Mouse (Mus musculus): ENCODE data around the gene Lgi4. TPM values are rescaled to one million over a fixed set of nuclear protein-coding genes. Genes with fewer than 3 reads are reported as not detected.

Gene Lgi4
- polyA plus RNA-seq, 1 experiment from 2014 or later, result 0.41 TPM

- no peak overlapping the region for H3K4me3 ChIP-seq
- H3K36me3 ChIP-seq, result no peaks in the 10 kb centered on the region
- peaks cover 27% of the 10 kb centered on the region for H3K27me3 ChIP-seq (ENCODE audit: insufficient read depth, poor library complexity, severe bottlenecking)
- H3K27ac ChIP-seq, result peak overlapping the region; percentile 49
- peaks cover 18% of the 10 kb centered on the region for H3K4me1 ChIP-seq
- DNase-seq (ENCODE audit: low spot score), result no peak
- 38% methylated on average over 15 of the region's 15 CpGs for WGBS
- no peaks in the 10 kb centered on the region for H3K9me3 ChIP-seq
Measured at GRCm38 (mm10) chr7:31105061-31105768, 46.1 kb downstream of the Lgi4 start.

DNA sequence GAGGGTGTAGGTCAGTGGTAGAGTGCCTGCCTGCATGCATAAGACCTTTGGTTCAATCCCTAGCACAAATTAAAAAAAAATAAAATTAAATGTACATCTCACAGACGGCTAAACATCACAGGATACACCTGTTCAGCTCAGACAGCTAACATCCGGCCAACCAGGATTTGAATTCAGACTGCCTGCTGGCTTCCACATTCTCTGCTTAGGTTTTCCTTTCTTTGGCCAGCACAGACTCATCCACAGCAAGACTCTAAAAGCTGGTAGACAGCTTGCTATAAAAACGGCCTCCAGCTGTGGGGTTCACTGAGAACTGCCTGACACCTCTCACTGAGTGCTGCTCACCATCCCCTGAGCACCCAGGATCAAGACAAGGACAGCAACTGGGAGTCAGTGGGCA is 47.0 kb downstream of the Lgi4 start:
- WGBS, result 54% methylated on average over 3 of the region's 3 CpGs
- no peak overlapping the region for H3K27ac ChIP-seq
- no peak for DNase-seq (ENCODE audit: low spot score)
- no peak overlapping the region for H3K4me3 ChIP-seq
- peaks cover 27% of the 10 kb centered on the region for H3K27me3 ChIP-seq (ENCODE audit: insufficient read depth, poor library complexity, severe bottlenecking)
- no peaks in the 10 kb centered on the region for H3K36me3 ChIP-seq
- H3K4me1 ChIP-seq, result peaks cover 22% of the 10 kb centered on the region
- no peaks in the 10 kb centered on the region for H3K9me3 ChIP-seq

DNA sequence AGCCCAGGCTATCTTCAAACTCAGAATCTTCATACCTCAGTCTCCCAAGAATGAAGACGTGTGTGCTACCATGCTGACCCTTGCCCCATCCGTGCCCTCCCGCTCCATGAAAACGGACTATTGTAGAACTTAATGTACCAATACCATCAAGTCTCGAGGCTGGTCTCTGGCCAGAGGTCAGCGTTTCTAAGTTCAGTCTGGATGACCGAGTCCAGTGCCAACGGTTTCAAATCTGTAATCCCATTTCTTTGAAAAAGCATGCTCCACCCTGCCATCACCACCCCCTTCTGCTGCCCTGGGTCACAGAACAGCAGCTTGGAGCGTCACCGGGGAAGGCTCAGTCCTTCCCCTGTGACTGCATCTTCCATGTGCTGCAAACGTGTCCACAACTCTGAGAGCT is 48.6 kb downstream of the Lgi4 start:
- Histone ChIP-seq H3K27ac (no peak overlapping the region), H3K4me3 (no peak overlapping the region), H3K36me3 (no peaks in the 10 kb centered on the region), H3K9me3 (no peaks in the 10 kb centered on the region), H3K4me1 (peaks cover 32% of the 10 kb centered on the region), H3K27me3 (ENCODE audit: insufficient read depth, poor library complexity, severe bottlenecking) (peaks cover 19% of the 10 kb centered on the region)
- no peak for DNase-seq (ENCODE audit: low spot score)
- 87% methylated on average over 11 of the region's 11 CpGs for WGBS

GRCm38 (mm10) chr7:31109091-31109490 is 49.9 kb downstream of the Lgi4 start:
- Histone ChIP-seq H3K27ac (no peak overlapping the region), H3K4me3 (no peak overlapping the region), H3K9me3 (no peaks in the 10 kb centered on the region), H3K27me3 (ENCODE audit: insufficient read depth, poor library complexity, severe bottlenecking) (peaks cover 6% of the 10 kb centered on the region; the same call in 1 of the 2 replicates), H3K4me1 (peaks cover 39% of the 10 kb centered on the region), H3K36me3 (no peaks in the 10 kb centered on the region)
- WGBS, result 38% methylated on average over 7 of the region's 7 CpGs
- no peak for DNase-seq (ENCODE audit: low spot score)

DNA sequence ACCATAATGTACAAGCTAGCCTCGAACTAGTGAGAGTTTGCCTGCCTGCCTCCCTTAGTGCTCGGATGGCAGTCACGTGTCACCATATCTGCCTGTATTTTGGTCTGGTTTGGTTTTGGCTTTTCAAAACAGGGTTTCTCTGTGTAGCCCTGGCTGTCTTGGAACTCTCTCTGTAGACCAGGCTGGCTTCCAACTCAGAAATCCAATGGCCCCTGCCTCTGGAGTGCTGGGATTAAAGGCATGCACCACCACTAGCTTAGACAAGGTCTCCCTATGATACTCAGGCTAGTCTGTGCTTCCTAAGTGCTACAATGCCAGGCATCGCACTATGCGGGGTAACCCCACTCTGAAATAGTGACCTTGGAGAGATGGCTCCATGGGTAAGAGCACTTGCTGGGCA is 50.7 kb downstream of the Lgi4 start:
- Histone ChIP-seq H3K4me3 (no peak overlapping the region), H3K4me1 (peaks cover 43% of the 10 kb centered on the region), H3K9me3 (no peaks in the 10 kb centered on the region), H3K36me3 (no peaks in the 10 kb centered on the region), H3K27ac (no peak overlapping the region), H3K27me3 (ENCODE audit: insufficient read depth, poor library complexity, severe bottlenecking) (no peaks in the 10 kb centered on the region)
- 80% methylated on average over 5 of the region's 5 CpGs for WGBS
- DNase-seq (ENCODE audit: low spot score), result no peak

DNA sequence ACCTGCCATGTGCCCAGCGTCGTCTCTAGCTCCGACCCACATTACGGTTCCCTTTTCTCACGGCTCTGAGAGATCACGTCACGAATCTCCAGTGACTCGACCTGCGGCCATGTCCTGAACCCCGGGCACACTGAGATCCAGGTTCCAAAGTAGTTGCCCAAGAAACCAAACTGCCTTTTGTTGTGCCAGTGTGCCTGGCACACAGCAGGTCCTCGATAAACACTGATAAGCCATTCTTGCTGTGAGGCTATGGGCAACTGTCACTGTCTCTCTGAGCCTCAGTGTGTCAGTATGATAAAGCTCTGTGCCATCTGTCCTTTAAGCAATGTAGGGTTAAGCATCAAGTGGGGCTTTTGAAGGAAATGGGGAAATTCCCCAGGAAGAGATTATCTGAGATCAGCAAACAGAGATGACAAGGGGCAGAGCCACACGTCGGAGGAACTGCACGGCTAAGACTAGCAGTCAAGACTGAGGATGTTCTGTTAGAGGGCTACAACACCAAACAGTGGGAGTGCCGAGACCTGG is 51.8 kb downstream of the Lgi4 start:
- no peaks in the 10 kb centered on the region for H3K27me3 ChIP-seq (ENCODE audit: insufficient read depth, poor library complexity, severe bottlenecking)
- H3K9me3 ChIP-seq, result no peaks in the 10 kb centered on the region
- peaks cover 48% of the 10 kb centered on the region for H3K4me1 ChIP-seq
- no peaks in the 10 kb centered on the region for H3K36me3 ChIP-seq
- H3K27ac ChIP-seq, result no peak overlapping the region
- WGBS, result 70% methylated on average over 15 of the region's 15 CpGs
- H3K4me3 ChIP-seq, result no peak overlapping the region
- no peak for DNase-seq (ENCODE audit: low spot score)

DNA sequence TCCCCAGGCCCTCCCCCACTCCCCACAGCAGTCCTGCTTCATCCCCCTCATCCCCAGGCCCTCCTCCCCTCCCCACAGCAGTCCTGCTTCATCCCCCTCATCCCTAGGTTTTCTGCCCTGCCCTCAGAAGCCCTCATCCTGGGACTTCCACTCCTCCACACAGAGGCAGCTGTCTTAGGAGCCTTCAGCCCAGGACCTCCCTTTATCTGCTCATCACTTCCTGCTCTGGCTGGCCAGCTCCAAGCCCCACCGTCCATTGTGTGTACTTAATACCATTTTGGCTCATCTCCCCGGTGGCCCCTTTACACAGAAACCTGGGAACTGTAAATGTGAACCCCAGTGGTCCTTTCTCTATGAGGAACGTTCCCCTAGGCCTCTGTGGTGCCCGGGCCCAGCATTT is 52.9 kb downstream of the Lgi4 start:
- Histone ChIP-seq H3K4me3 (no peak overlapping the region), H3K36me3 (no peaks in the 10 kb centered on the region), H3K9me3 (no peaks in the 10 kb centered on the region), H3K27me3 (ENCODE audit: insufficient read depth, poor library complexity, severe bottlenecking) (no peaks in the 10 kb centered on the region), H3K27ac (peak overlapping the region; percentile 23; the same call in 1 of the 2 replicates), H3K4me1 (peaks cover 60% of the 10 kb centered on the region)
- DNase-seq (ENCODE audit: low spot score), result no peak
- 40% methylated on average over 4 of the region's 4 CpGs for WGBS

DNA sequence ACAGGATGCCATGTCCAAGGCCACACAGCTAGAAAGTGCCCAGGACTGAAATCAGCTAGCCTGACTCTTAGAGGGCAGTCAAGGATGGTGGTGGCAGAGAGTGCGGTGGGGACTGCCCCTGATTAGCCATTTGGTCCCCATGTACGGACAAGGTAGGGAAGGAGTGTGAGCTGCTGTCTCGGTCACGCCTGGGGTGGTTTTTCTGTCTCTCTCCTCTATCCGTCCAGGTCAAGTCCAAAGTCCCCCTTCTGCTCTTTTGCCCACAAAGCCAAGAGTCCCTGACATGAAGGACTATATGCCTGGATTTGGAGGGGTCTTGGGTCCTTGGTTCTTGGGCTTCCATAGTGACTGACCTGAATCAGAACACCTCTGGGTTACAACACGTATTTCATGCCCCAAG is 54.7 kb downstream of the Lgi4 start:
- H3K36me3 ChIP-seq, result no peaks in the 10 kb centered on the region
- WGBS, result 70% methylated on average over 6 of the region's 6 CpGs
- no peaks in the 10 kb centered on the region for H3K27me3 ChIP-seq (ENCODE audit: insufficient read depth, poor library complexity, severe bottlenecking)
- no peak overlapping the region for H3K4me3 ChIP-seq
- 0 out of 2 replicates have a peak overlapping the region, but pooled peaks have one; percentile 5 for H3K27ac ChIP-seq
- peaks cover 62% of the 10 kb centered on the region for H3K4me1 ChIP-seq
- no peak for DNase-seq (ENCODE audit: low spot score)
- no peaks in the 10 kb centered on the region for H3K9me3 ChIP-seq

DNA sequence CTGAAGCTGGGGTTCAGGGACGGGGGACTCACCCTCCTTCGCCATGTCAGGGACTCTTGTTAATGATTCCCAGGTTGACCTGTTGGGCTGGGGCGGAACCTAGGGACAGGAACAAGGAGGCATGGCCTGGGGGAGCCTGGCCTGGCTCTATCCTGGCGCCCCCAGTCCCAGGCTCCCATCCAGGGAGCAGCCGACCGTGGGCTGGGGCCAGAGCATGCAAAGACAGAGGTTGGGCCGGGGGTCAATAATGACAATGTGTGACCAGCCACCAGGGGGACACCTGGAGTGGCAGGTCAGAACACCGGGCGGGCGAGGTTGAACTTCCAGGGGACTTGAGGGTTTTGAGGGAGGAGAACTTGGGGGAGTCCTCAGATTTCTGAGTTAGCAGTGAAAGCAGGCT is 55.5 kb downstream of the Lgi4 start:
- 62% methylated on average over 10 of the region's 10 CpGs for WGBS
- Histone ChIP-seq H3K4me1 (peaks cover 55% of the 10 kb centered on the region), H3K9me3 (no peaks in the 10 kb centered on the region), H3K27me3 (ENCODE audit: insufficient read depth, poor library complexity, severe bottlenecking) (no peaks in the 10 kb centered on the region), H3K36me3 (no peaks in the 10 kb centered on the region), H3K27ac (peak overlapping the region; percentile 86), H3K4me3 (peak overlapping the region; percentile 42; the same call in 1 of the 2 replicates)
- DNase-seq (ENCODE audit: low spot score), result no peak

DNA sequence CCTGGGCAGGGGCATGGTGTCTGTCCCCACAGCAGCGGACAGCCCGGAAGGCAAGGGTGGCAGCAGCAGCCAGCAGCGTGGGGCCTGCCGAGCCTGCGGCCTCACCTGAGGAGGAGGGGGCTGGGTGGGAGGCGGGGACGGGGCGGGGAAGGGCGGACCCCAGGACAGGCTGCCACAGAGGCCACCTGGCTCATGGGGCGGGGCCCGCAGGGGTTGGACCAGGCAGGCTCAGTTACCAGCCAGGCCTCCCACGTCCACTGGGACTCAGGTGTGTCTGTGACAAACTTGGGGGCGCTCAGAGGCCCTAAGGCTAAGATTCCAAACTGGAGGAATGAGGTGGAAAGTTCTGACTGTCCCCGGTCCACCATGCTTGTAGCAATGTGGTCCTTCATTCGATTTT is 56.0 kb downstream of the Lgi4 start, which contains the start of gene Hpn:
Hpn (minus strand) TSS at position 109 of the 400 bp plus-strand sequence.
- peak within 1 kb of the TSS; percentile 42 for H3K4me3 ChIP-seq
- WGBS, result 7% methylated on average over 11 of the region's 15 CpGs
- H3K4me1 ChIP-seq, result peaks cover 55% of the 10 kb centered on the region
- H3K36me3 ChIP-seq, result no peaks in the 10 kb centered on the region
- H3K27me3 ChIP-seq (ENCODE audit: insufficient read depth, poor library complexity, severe bottlenecking), result no peaks in the 10 kb centered on the region
- no peaks in the 10 kb centered on the region for H3K9me3 ChIP-seq
- DNase-seq (ENCODE audit: low spot score), result no peak
- peak within 1 kb of the TSS; percentile 86 for H3K27ac ChIP-seq

- H3K36me3 ChIP-seq, result no peaks in the 10 kb centered on the region
- H3K9me3 ChIP-seq, result no peaks in the 10 kb centered on the region
- whole genome bisulfite sequencing, result 10% methylated on average over 17 of the region's 17 CpGs
- DNase-seq (ENCODE audit: low spot score), result peak; percentile 84
- H3K27me3 ChIP-seq (ENCODE audit: insufficient read depth, poor library complexity, severe bottlenecking), result no peaks in the 10 kb centered on the region
- H3K4me1 ChIP-seq, result peaks cover 55% of the 10 kb centered on the region
- peak overlapping the region; percentile 86 for H3K27ac ChIP-seq
- peak overlapping the region; percentile 42 for H3K4me3 ChIP-seq
Measured at GRCm38 (mm10) chr7:31115587-31116043, 56.5 kb downstream of the Lgi4 start.

DNA sequence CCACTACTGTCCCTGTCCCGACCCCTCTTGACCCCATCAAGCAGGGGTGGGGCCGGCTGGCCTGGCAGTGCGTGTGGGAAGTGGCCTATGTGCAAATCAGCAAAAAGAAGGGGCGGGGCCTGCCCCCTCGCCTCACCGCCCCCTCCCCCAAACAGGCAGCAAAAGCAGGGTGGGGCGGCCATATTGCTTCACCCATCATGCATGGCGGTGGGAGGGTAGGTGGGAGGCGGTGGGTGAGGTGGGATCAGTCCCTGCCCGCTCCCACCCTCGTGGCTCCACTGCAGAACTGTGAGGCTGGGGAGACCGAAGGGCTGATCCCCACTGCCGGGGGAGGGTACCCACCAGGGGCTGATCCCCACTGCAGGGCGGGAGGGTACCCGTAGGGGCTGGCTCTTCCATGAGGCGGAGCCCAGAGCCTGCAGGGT is 57.6 kb downstream of the Lgi4 start:
- Histone ChIP-seq H3K4me1 (peaks cover 46% of the 10 kb centered on the region), H3K27me3 (ENCODE audit: insufficient read depth, poor library complexity, severe bottlenecking) (no peaks in the 10 kb centered on the region), H3K36me3 (no peaks in the 10 kb centered on the region), H3K4me3 (peak overlapping the region; percentile 9; the same call in 1 of the 2 replicates), H3K9me3 (no peaks in the 10 kb centered on the region), H3K27ac (peak overlapping the region; percentile 86)
- DNase-seq (ENCODE audit: low spot score), result no peak
- WGBS, result 40% methylated on average over 16 of the region's 16 CpGs

DNA sequence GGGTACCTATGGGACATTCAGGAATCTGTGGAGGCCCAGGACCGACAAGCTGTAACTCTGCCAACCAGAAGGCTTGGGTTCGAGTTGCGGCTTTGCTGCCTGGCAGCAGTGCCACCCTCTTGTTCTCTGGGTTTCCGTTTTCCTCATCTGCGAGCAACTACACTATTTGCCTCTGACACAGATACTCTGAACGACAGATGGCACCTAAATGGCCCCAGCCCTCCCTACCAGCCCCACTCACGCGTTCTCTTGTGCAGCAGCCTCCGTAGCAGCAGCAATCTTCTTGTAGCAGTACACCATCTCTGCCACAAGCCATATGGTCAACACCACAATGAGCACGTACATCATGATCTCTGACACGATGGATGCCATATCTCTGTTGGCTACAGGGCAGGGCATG is 58.3 kb downstream of the Lgi4 start:
- no peak overlapping the region for H3K4me3 ChIP-seq
- no peaks in the 10 kb centered on the region for H3K36me3 ChIP-seq
- H3K27ac ChIP-seq, result no peak overlapping the region; the same call in 1 of the 2 replicates
- H3K4me1 ChIP-seq, result peaks cover 42% of the 10 kb centered on the region
- 89% methylated on average over 11 of the region's 11 CpGs for WGBS
- H3K9me3 ChIP-seq, result no peaks in the 10 kb centered on the region
- DNase-seq (ENCODE audit: low spot score), result no peak
- no peaks in the 10 kb centered on the region for H3K27me3 ChIP-seq (ENCODE audit: insufficient read depth, poor library complexity, severe bottlenecking)
